Mouse (Mus musculus): ENCODE measurements around the gene Abhd14b.
A peak's percentile ranks its signal among the peaks of the same experiment; 100 is the strongest.

Abhd14b gene

DNA sequence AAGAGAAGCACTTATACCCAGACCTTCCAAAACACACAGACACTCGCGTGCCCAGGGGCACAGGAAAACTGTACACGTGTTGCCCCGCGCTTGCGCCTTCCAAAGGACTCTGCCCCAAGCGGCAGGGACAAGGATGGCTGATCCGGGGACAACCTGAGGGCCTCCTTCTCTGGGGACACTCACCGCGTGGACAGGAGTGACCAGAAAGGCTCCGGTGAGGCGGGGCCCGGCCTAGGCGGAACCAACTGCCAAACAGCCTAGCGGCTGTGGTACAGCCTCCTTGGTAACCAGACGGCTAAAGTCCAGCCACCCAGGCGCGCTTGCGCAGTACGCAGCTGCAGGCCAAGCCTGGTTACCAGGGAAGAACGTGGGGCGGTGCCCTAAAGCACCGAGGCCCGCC is at the start of gene Abhd14b, which contains the start of gene Abhd14a:
TSS of gene Abhd14b (plus strand) at position 112 of the 400 bp plus-strand sequence.
TSS of gene Abhd14a (minus strand) at position 331 of the 400 bp plus-strand sequence.
- peak; percentile 87 for DNase-seq (ENCODE audit: low spot score)

DNA sequence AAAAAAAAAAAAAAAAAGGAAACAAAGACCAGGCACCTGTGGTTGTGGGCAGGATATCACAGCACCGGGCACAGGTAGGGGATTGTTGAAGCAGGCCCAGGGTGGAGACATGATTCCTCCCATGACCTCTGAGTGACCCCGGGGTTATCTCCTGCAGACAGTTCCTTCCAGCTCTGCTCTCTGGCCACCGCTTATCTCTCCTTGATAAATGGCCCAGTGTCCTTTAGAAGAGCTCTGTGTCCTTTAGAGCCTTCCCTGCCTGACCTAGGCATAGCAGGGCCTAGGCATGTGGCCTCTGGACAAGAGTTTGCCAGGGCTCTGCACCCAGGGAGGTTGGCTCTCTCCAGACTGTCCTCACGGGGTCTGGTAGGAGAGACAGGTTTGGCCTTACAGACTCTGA is 49.5 kb upstream of the Abhd14b start:
- DNase-seq (ENCODE audit: low spot score), result no peak

- no peak for DNase-seq (ENCODE audit: low spot score)
These were observed 48.5 kb upstream of the Abhd14b start for GRCm38 (mm10) chr9:106398667-106399311.

DNA sequence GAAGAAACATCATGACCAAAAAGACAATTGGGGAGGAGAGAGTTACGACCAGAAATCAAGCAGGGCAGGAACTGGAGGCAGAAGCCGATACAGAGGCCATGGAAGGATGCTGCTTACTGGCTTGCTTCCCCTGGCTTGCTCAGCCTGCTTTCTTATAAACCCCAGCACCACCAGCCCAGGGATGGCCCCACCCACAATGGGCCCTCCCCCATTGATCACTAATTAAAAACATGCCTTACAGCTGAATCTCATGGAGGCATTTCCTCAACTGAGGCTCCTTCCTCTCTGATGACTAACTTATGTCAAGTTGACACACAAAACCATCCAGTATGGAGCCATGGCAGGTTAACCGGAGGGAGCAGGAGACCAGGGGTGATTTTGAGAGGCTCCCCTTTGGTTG is 47.5 kb upstream of the Abhd14b start:
- DNase-seq (ENCODE audit: low spot score), result no peak

- no peak for DNase-seq (ENCODE audit: low spot score)
These were observed 45.1 kb upstream of the Abhd14b start for GRCm38 (mm10) chr9:106402149-106402548.

GRCm38 (mm10) chr9:106402607-106403375 is 44.5 kb upstream of the Abhd14b start:
- no peak for DNase-seq (ENCODE audit: low spot score)

DNA sequence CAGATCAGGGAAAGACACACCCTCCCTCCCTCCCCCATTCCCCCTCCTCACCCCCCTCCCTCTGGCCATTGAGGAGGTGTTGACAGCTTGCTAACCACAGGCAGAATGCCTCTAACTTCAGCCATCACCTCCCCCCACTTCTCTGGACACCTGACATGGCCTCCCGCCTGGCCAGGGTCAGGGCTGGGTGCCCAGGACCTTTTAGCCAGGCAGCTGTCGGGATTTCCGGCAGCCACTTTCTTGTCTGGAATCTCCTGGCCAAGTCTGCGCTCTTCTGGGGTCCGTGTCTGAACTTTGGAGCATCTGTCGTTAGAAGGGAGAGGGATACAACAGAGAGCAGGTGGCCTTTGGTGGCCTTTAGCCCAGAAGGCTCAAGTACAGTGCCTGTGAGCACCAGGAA is 42.0 kb upstream of the Abhd14b start:
- no peak for DNase-seq (ENCODE audit: low spot score)

- DNase-seq (ENCODE audit: low spot score), result no peak
These were observed 40.7 kb upstream of the Abhd14b start for GRCm38 (mm10) chr9:106406443-106407078.

DNA sequence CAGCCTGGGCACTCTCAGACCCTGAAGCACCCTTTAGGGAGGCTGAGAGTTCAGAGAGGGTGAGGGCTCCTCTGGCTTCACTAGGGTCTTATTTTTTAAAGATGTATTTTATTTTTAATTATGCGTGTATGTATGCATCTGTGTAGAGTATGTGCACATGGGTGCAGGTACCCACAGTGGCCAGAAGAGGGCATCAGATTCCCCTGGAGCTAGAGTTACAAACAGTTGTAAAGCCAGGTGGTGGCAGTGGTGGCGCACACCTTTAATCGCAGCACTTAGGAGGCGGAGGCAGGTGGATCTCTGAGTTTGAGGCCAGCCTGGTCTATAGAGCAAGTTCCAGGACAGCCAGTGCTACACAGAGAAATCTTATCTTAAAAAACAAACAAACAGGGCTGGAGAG is 38.2 kb upstream of the Abhd14b start:
- no peak for DNase-seq (ENCODE audit: low spot score)

GRCm38 (mm10) chr9:106410086-106410650 is 37.1 kb upstream of the Abhd14b start:
- DNase-seq (ENCODE audit: low spot score), result no peak

- no peak for DNase-seq (ENCODE audit: low spot score)
These were observed 36.1 kb upstream of the Abhd14b start for GRCm38 (mm10) chr9:106411091-106411594.

DNA sequence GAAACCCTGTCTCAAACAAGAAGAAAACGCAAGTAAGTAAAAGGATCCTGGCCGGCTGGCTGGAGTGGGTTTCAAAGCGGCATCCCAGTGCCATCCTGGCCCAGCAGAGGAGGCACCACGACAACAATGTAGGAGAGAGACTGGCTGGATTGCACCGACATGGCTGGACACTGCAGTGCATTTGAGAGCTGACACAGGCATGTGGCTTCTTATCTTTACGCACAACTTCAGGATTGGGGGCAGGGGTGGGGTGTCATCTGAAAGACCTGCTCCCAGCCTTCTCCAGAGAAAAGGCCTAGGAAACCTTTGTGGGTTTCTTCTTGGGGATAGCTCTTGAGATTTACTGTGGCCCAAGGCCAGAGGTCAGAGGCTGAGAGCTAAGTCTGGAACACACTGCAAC is 35.5 kb upstream of the Abhd14b start:
- DNase-seq (ENCODE audit: low spot score), result no peak

DNA sequence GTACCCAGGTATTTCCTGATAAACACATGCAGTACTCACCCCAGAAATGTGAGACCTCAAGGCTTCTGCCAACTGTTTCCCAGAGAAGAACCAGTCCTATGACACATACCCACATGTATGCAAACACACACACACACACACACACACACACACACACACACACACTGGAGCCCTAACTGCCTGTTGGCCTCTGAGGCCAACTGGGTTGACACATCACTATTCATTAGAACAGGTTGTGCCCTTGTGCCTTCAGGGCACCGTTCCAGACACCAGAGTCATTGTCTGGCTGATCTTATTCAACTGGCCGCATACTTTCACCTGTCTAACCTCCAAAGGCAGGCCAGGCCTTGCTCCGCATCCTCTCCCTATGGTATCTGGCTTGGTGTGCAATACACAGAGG is 35.0 kb upstream of the Abhd14b start:
- no peak for DNase-seq (ENCODE audit: low spot score)

DNA sequence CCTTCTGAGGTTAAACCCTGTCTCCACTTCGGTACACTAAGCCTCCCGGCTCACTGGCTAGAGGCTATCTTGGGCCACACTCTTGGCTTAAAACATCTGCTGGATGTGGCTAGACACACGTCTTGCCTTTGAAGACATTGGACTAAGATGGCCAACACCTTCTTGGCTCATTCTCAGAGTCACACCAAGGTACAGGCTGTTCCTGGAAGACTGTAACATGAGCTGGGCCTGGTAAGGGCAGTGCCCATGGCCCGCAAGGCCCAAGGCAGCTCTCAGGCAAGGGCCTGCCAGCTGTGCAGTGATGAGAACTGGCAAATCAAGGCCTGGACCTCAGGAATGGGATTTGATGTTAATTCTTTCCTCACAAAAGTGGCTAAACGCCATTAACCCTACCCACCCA is 33.7 kb upstream of the Abhd14b start:
- DNase-seq (ENCODE audit: low spot score), result no peak

- no peak for DNase-seq (ENCODE audit: low spot score)
These were observed 30.4 kb upstream of the Abhd14b start for GRCm38 (mm10) chr9:106416826-106417225.

DNA sequence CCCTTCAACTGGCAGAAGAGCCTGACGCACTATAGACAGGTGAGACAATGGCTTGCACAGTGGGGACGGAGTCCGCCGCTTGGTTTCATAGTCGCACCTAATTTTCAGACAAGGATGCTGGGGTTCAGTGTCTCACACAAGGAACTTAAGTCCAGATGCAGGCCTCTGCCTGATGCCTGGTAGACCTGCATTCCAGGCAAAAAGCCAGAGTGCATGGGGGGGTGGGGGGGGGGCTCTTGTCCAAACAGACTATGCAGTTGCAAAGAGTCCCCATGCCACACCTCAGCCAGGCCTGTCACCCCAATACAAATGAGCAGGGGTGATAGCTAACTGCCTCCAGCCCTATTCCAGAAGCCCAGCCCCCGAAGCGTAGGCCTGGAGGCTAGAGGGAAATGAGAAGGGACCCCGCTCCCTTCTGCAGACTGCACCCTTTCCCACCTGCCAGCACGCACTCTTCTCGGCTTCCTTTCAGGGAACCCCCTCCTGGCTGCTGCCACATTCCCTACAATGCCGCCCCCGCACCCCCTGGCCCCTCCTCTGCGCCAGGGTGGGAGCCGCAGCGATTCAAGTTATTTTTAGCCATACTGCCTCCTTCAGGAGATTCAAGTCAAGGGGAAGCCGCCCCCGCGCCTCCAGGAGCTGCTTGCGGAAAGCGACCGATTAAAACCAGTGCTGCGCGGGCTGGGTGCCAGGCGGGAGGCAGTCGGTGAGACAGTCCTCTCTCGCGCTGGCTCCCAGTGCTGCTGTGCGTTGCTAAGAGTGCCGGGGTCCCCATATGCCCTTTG is 29.2 kb upstream of the Abhd14b start:
- peak; percentile 76 for DNase-seq (ENCODE audit: low spot score)

DNA sequence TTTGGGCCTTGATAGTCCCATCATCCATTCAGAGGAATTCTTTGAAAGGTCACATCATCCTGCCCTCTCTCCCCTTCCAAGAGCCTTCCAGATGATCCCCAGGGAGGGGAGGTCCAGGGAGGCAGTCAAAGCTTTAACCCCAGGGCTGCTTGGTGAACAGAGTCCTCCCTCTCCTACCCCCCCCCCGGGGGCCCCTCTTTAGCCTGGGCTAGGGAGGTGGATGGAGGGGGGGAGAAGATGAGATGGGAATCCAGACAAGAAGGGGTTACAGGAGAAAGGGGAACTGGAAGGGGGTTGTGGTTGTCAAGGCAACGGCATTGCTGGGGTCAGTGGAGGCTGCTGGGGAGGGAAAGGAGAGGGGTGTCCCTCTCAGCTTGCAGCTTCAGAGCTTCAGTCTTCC is 26.7 kb upstream of the Abhd14b start:
- DNase-seq (ENCODE audit: low spot score), result no peak

GRCm38 (mm10) chr9:106421033-106421864 is 26.0 kb upstream of the Abhd14b start:
- no peak for DNase-seq (ENCODE audit: low spot score)

DNA sequence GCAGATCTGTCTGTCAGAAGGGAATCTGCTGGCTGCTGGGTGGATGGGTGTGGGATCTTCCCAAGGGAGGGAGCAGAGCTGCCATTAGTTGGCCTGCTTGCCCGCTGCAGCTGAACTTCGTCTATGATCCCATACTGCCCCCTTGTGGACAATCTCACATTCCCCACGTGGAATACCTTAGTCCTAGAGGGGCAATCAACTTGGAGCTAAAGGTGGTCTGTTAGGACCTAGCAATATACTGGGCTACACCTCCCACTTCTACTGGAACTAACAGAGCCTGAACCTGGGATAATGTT is 25.4 kb upstream of the Abhd14b start:
- peak; percentile 88 for DNase-seq (ENCODE audit: low spot score)

DNA sequence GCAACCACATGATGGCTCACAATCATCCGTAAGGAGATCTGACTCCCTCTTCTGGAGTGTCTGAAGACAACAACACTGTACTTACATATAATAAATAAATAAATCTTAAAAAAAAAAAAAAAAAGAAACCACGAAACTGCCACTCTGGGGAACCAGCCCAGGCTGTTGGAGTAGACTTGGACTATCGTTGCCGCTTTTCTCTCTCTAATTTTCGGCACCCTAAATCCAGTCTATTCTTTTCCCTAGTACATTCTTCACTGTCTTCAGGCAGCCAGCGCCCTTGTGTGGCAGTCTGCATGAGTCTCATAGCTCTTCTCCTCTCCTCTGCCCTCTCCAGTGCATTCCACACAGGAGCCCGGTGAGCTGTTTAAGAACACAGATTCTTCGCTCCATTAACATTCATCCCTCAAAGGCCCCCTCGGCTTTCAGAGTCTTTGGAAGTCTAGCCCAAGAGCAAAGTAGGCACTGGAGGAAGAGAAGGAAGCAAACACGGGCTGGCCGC is 18.5 kb upstream of the Abhd14b start:
- DNase-seq (ENCODE audit: low spot score), result no peak
